ENCODE assay signal across 16 mouse cellular contexts in genomic region chrX:12375796-12376195, GRCm38 (mm10).
A peak's percentile ranks its signal among the peaks of the same experiment; 100 is the strongest.
DNase-seq lines count a peak whose midpoint lies in the region; ATAC-seq and TF ChIP-seq lines count a peak whose summit lies in the region.
"Had no signal": no experiment of that assay in that cellular context is flagged by ENCODE, and none has a peak within 500 bp of the region (broad histone marks: within the 10 kb centered on the region; RNA-seq: fewer than 3 reads in every experiment).

No protein-coding gene starts in this region.

- no peaks in the 10 kb centered on the region for H3K79me2 ChIP-seq in heart, adult 2 months (replicated peaks; ENCODE audit: control insufficient read depth, insufficient read depth, low read length)

- peak; percentile 3 to 21 for DNase-seq in heart, adult 2 months
- no peak for DNase-seq in heart, embryonic 10.5 days (ENCODE audit: low spot score)
- DNase-seq in liver, embryonic 11.5 days (ENCODE audit: low spot score): no peak
- DNase-seq in adrenal gland, postnatal 25 days: peak; percentile 54
- no peak for DNase-seq in forebrain, embryonic 14.5 days (ENCODE audit: low spot score)
- DNase-seq: cerebellum, adult 9-11 months; thymus, postnatal 36 days had no signal

- H3K4me2 ChIP-seq in liver, embryonic 12.5 days: no peak overlapping the region
- H3K4me2 ChIP-seq in liver, embryonic 11.5 days: no peak overlapping the region
- H3K4me2 ChIP-seq in liver, embryonic 15.5 days: no peak overlapping the region
- H3K4me2 ChIP-seq in forebrain, embryonic 14.5 days (ENCODE audit: low read length): no peak overlapping the region
- H3K4me2 ChIP-seq: heart, embryonic 15.5 days; hindbrain, embryonic 15.5 days; midbrain, embryonic 13.5 days; stomach, embryonic 15.5 days had no signal

- H3K4me1 ChIP-seq in heart, adult 2 months (ENCODE audit: control insufficient read depth, insufficient read depth, low read length): peaks cover 2% of the 10 kb centered on the region
- 0 out of 2 replicates have a peak, but pooled peaks cover 3% of the 10 kb centered on the region for H3K4me1 ChIP-seq in heart, embryonic 10.5 days
- H3K4me1 ChIP-seq in liver, embryonic 12.5 days: no peaks in the 10 kb centered on the region
- no peaks in the 10 kb centered on the region for H3K4me1 ChIP-seq in liver, embryonic 11.5 days (replicated peaks; ENCODE audit: control insufficient read depth, insufficient read depth, low read length)
- H3K4me1 ChIP-seq in liver, embryonic 15.5 days (replicated peaks): no peaks in the 10 kb centered on the region
- no peaks in the 10 kb centered on the region for H3K4me1 ChIP-seq in forebrain, embryonic 14.5 days (ENCODE audit: control insufficient read depth, insufficient read depth, low read length)
- H3K4me1 ChIP-seq: heart, embryonic 15.5 days; hindbrain, embryonic 15.5 days; stomach, embryonic 15.5 days had no signal

- H3K4me3 ChIP-seq in heart, adult 2 months: no peak overlapping the region
- H3K4me3 ChIP-seq in heart, embryonic 10.5 days: no peak overlapping the region
- no peak overlapping the region for H3K4me3 ChIP-seq in liver, embryonic 12.5 days
- H3K4me3 ChIP-seq in liver, embryonic 11.5 days (ENCODE audit: low read depth, low read length): no peak overlapping the region
- no peak overlapping the region for H3K4me3 ChIP-seq in liver, embryonic 15.5 days (replicated peaks)
- no peak overlapping the region for H3K4me3 ChIP-seq in forebrain, embryonic 14.5 days (ENCODE audit: low read depth, low read length)
- H3K4me3 ChIP-seq: heart, embryonic 15.5 days; hindbrain, embryonic 15.5 days; midbrain, embryonic 13.5 days; stomach, embryonic 15.5 days had no signal

- no peaks in the 10 kb centered on the region for H3K36me3 ChIP-seq in heart, adult 2 months (ENCODE audit: control insufficient read depth, insufficient read depth, low read length)
- H3K36me3 ChIP-seq in heart, embryonic 10.5 days: no peaks in the 10 kb centered on the region
- no peaks in the 10 kb centered on the region for H3K36me3 ChIP-seq in liver, embryonic 12.5 days
- H3K36me3 ChIP-seq in liver, embryonic 11.5 days (ENCODE audit: control insufficient read depth, insufficient read depth, low read length): no peaks in the 10 kb centered on the region
- no peaks in the 10 kb centered on the region for H3K36me3 ChIP-seq in liver, embryonic 15.5 days (replicated peaks)
- H3K36me3 ChIP-seq in forebrain, embryonic 14.5 days (ENCODE audit: control insufficient read depth, insufficient read depth, low read length): no peaks in the 10 kb centered on the region
- H3K36me3 ChIP-seq: heart, embryonic 15.5 days; hindbrain, embryonic 15.5 days; midbrain, embryonic 13.5 days; stomach, embryonic 15.5 days had no signal

- WGBS in heart, adult 2 months: 50% methylated on average over 1 of the region's 1 CpGs
- 35% methylated on average over 1 of the region's 1 CpGs for WGBS in heart, embryonic 10.5 days
- WGBS in liver, embryonic 12.5 days (ENCODE audit: insufficient replicate concordance): 19% methylated on average over 1 of the region's 1 CpGs
- WGBS in liver, embryonic 11.5 days: 67% methylated on average over 1 of the region's 1 CpGs
- 31% methylated on average over 1 of the region's 1 CpGs for WGBS in liver, embryonic 15.5 days (ENCODE audit: insufficient replicate concordance)
- WGBS in forebrain, embryonic 14.5 days: 70% methylated on average over 1 of the region's 1 CpGs

- no peak for ATAC-seq in liver, embryonic 12.5 days
- ATAC-seq in liver, embryonic 11.5 days (replicated peaks; ENCODE audit: low FRiP score): no peak
- no peak for ATAC-seq in liver, embryonic 15.5 days (ENCODE audit: insufficient read depth)
- ATAC-seq in forebrain, embryonic 14.5 days: no peak
- ATAC-seq: activated CD4-positive, CD25-positive, alpha-beta regulatory T cell, adult 4 months; midbrain, embryonic 13.5 days had no signal

- TF ChIP-seq EP300 in heart, adult 2 months (IDR thresholded peaks at IDR 0.05; ENCODE audit: insufficient read depth, low read depth, low read length): no peak

- intact Hi-C loops in heart, adult 2 months (cut with DNase I): no loop called here

- no peaks in the 10 kb centered on the region for H3K9me3 ChIP-seq in heart, embryonic 10.5 days
- H3K9me3 ChIP-seq in liver, embryonic 12.5 days (replicated peaks): no peaks in the 10 kb centered on the region
- no peaks in the 10 kb centered on the region for H3K9me3 ChIP-seq in liver, embryonic 11.5 days (ENCODE audit: control insufficient read depth, low read length)
- no peaks in the 10 kb centered on the region for H3K9me3 ChIP-seq in liver, embryonic 15.5 days (replicated peaks)
- H3K9me3 ChIP-seq in forebrain, embryonic 14.5 days (replicated peaks; ENCODE audit: control insufficient read depth, low read length): no peaks in the 10 kb centered on the region
- H3K9me3 ChIP-seq: heart, embryonic 15.5 days; hindbrain, embryonic 15.5 days; midbrain, embryonic 13.5 days; stomach, embryonic 15.5 days had no signal

- TF ChIP-seq POLR2A in heart, adult 2 months (IDR thresholded peaks at IDR 0.05; ENCODE audit: insufficient read depth, low read depth, low read length): no peak

- no peak overlapping the region for H3K9ac ChIP-seq in heart, adult 2 months (ENCODE audit: low read depth, low read length)
- H3K9ac ChIP-seq in liver, embryonic 12.5 days: no peak overlapping the region
- H3K9ac ChIP-seq in liver, embryonic 11.5 days (ENCODE audit: low read depth, low read length): no peak overlapping the region
- no peak overlapping the region for H3K9ac ChIP-seq in liver, embryonic 15.5 days
- no peak overlapping the region for H3K9ac ChIP-seq in forebrain, embryonic 14.5 days (ENCODE audit: low read length)
- H3K9ac ChIP-seq: heart, embryonic 15.5 days; hindbrain, embryonic 15.5 days; midbrain, embryonic 13.5 days; stomach, embryonic 15.5 days had no signal

- TF ChIP-seq CTCF in heart, adult 2 months (IDR thresholded peaks at IDR 0.05): no peak

- H3K27me3 ChIP-seq in heart, adult 2 months (ENCODE audit: control insufficient read depth, insufficient read depth, low read length): no peaks in the 10 kb centered on the region
- H3K27me3 ChIP-seq in heart, embryonic 10.5 days (ENCODE audit: insufficient read depth, poor library complexity, severe bottlenecking): peaks cover 48% of the 10 kb centered on the region; the same call in 1 of the 2 replicates
- peaks cover 18% of the 10 kb centered on the region for H3K27me3 ChIP-seq in liver, embryonic 12.5 days (replicated peaks)
- H3K27me3 ChIP-seq in liver, embryonic 11.5 days (replicated peaks; ENCODE audit: control insufficient read depth, insufficient read depth, low read length): peaks cover 6% of the 10 kb centered on the region
- no peaks in the 10 kb centered on the region for H3K27me3 ChIP-seq in liver, embryonic 15.5 days
- no peaks in the 10 kb centered on the region for H3K27me3 ChIP-seq in forebrain, embryonic 14.5 days (replicated peaks; ENCODE audit: control insufficient read depth, insufficient read depth, low read length)
- H3K27me3 ChIP-seq: CH12.LX; heart, embryonic 15.5 days; hindbrain, embryonic 15.5 days; midbrain, embryonic 13.5 days; stomach, embryonic 15.5 days had no signal

- no peak overlapping the region for H3K27ac ChIP-seq in heart, adult 2 months
- H3K27ac ChIP-seq in heart, embryonic 10.5 days: no peak overlapping the region
- H3K27ac ChIP-seq in liver, embryonic 12.5 days: peak overlapping the region; percentile 30; the same call in 1 of the 2 replicates
- H3K27ac ChIP-seq in liver, embryonic 11.5 days (ENCODE audit: low read depth, low read length): no peak overlapping the region; the same call in 1 of the 2 replicates
- peak overlapping the region; percentile 72 for H3K27ac ChIP-seq in liver, embryonic 15.5 days (replicated peaks)
- H3K27ac ChIP-seq in forebrain, embryonic 14.5 days (ENCODE audit: low read depth, low read length): no peak overlapping the region
- H3K27ac ChIP-seq: heart, embryonic 15.5 days; hindbrain, embryonic 15.5 days; macrophage; midbrain, embryonic 13.5 days; stomach, embryonic 15.5 days had no signal

Comparison
In these comparisons a context has a peak if more than half of its experiments do, and no peak if none do; other contexts are left out.
1. DNase-seq: peak in heart, adult 2 months (2 of 2) and adrenal gland, postnatal 25 days (single experiment); none in heart, embryonic 10.5 days (single experiment), liver, embryonic 11.5 days (single experiment) and forebrain, embryonic 14.5 days (single experiment).
2. H3K27ac ChIP-seq: peak in liver, embryonic 12.5 days (single experiment) and liver, embryonic 15.5 days (single experiment); none in heart, adult 2 months (single experiment), heart, embryonic 10.5 days (single experiment), liver, embryonic 11.5 days (single experiment) and forebrain, embryonic 14.5 days (single experiment).